Mouse (Mus musculus) testis, adult 2 months (tissue): ENCODE measurements at regions not wholly inside any gene's neighbourhood (a gene's known extent, or its start where the extent isn't known, plus 50 kb on each side); places are given as distances from the start of the nearest gene placed in this dataset.

Source experiments
- H3K27ac ChIP-seq: fragments of 200-500 bp; 2 replicates; pipeline ENCODE4 v1.5.1; 2012; ENCODE audit warnings: low read depth, low read length; ENCODE audit not compliant: control insufficient read depth, insufficient read depth
- H3K27me3 ChIP-seq: fragments of 200-500 bp; 2 replicates; pipeline ENCODE4 v1.6.1; 2012; ENCODE audit warnings: mild to moderate bottlenecking, low read length, moderate library complexity; ENCODE audit not compliant: control insufficient read depth, insufficient read depth
- H3K36me3 ChIP-seq: fragments of 200-500 bp; 2 replicates; pipeline ENCODE4 v1.6.1; 2012; ENCODE audit warnings: mild to moderate bottlenecking, low read length; ENCODE audit not compliant: control insufficient read depth, insufficient read depth
- H3K4me1 ChIP-seq: fragments of 200-500 bp; 2 replicates; pipeline ENCODE4 v1.6.1; 2012; ENCODE audit warnings: low read length; ENCODE audit not compliant: control insufficient read depth, insufficient read depth
- H3K4me3 ChIP-seq: fragments of 200-500 bp; 2 replicates; pipeline ENCODE4 v1.5.1; 2012; ENCODE audit warnings: low read depth, mild to moderate bottlenecking, low read length, moderate library complexity, mixed read lengths; ENCODE audit not compliant: control insufficient read depth
- CTCF ChIP-seq: fragments of 200-500 bp; IDR thresholded peaks from 2 replicates; pipeline ENCODE4 v1.5.1; 2012; ENCODE audit warnings: low read depth, mild to moderate bottlenecking, inconsistent platforms, low read length, moderate library complexity; ENCODE audit not compliant: control insufficient read depth, insufficient read depth, insufficient replicate concordance
- POLR2A ChIP-seq: fragments of 200-500 bp; IDR thresholded peaks from 2 replicates; pipeline ENCODE4 v1.6.1; 2012; ENCODE audit warnings: low read depth, mild to moderate bottlenecking, inconsistent platforms, low read length, moderate library complexity; ENCODE audit not compliant: control insufficient read depth

GRCm38 (mm10) chr1:77265677-77266076, 249.2 kb downstream of the Epha4 start:
- Histone ChIP-seq H3K27ac (no peak overlapping the region), H3K27me3 (no peaks in the 10 kb centered on the region), H3K36me3 (no peaks in the 10 kb centered on the region), H3K4me1 (no peaks in the 10 kb centered on the region), H3K4me3 (no peak overlapping the region)
- TF ChIP-seq CTCF (no peak), POLR2A (no peak)

- no peak overlapping the region for H3K27ac ChIP-seq
- H3K4me1 ChIP-seq: no peaks in the 10 kb centered on the region
- no peaks in the 10 kb centered on the region for H3K27me3 ChIP-seq
- H3K36me3 ChIP-seq: no peaks in the 10 kb centered on the region
- no peak overlapping the region for H3K4me3 ChIP-seq
- TF ChIP-seq POLR2A (no peak), CTCF (no peak)
Measured at GRCm38 (mm10) chr1:77267311-77268003, 247.4 kb downstream of the Epha4 start.

- no peak overlapping the region for H3K4me3 ChIP-seq
- H3K4me1 ChIP-seq: no peaks in the 10 kb centered on the region
- no peaks in the 10 kb centered on the region for H3K27me3 ChIP-seq
- H3K27ac ChIP-seq: no peak overlapping the region
- H3K36me3 ChIP-seq: no peaks in the 10 kb centered on the region
- TF ChIP-seq POLR2A (no peak), CTCF (no peak)
Measured at GRCm38 (mm10) chr1:77275297-77275696, 239.6 kb downstream of the Epha4 start.

GRCm38 (mm10) chr1:77279566-77279965, 235.3 kb downstream of the Epha4 start:
- Histone ChIP-seq H3K4me3 (no peak overlapping the region), H3K27me3 (no peaks in the 10 kb centered on the region), H3K27ac (no peak overlapping the region), H3K4me1 (no peaks in the 10 kb centered on the region), H3K36me3 (no peaks in the 10 kb centered on the region)
- no peak for TF ChIP-seq CTCF
- no peak for TF ChIP-seq POLR2A

GRCm38 (mm10) chr1:77280373-77281038, 234.4 kb downstream of the Epha4 start:
- no peak for TF ChIP-seq POLR2A
- no peak for TF ChIP-seq CTCF
- Histone ChIP-seq H3K27ac (no peak overlapping the region), H3K4me3 (no peak overlapping the region), H3K27me3 (no peaks in the 10 kb centered on the region), H3K4me1 (no peaks in the 10 kb centered on the region), H3K36me3 (no peaks in the 10 kb centered on the region)

- H3K4me1 ChIP-seq: no peaks in the 10 kb centered on the region
- no peak for TF ChIP-seq POLR2A
- no peak for TF ChIP-seq CTCF
- H3K4me3 ChIP-seq: no peak overlapping the region
- H3K27ac ChIP-seq: no peak overlapping the region
- no peaks in the 10 kb centered on the region for H3K36me3 ChIP-seq
- no peaks in the 10 kb centered on the region for H3K27me3 ChIP-seq
Measured at GRCm38 (mm10) chr1:77281741-77282140, 233.1 kb downstream of the Epha4 start.

GRCm38 (mm10) chr1:77298713-77299132, 216.2 kb downstream of the Epha4 start:
- Histone ChIP-seq H3K27me3 (no peaks in the 10 kb centered on the region), H3K4me3 (no peak overlapping the region), H3K36me3 (no peaks in the 10 kb centered on the region), H3K4me1 (no peaks in the 10 kb centered on the region), H3K27ac (no peak overlapping the region)
- TF ChIP-seq CTCF (no peak), POLR2A (no peak)

GRCm38 (mm10) chr1:77300806-77301205, 214.1 kb downstream of the Epha4 start:
- no peak for TF ChIP-seq POLR2A
- TF ChIP-seq CTCF: no peak
- no peaks in the 10 kb centered on the region for H3K4me1 ChIP-seq
- no peaks in the 10 kb centered on the region for H3K27me3 ChIP-seq
- no peaks in the 10 kb centered on the region for H3K36me3 ChIP-seq
- no peak overlapping the region for H3K27ac ChIP-seq
- H3K4me3 ChIP-seq: no peak overlapping the region
